Mouse (Mus musculus): ENCODE measurements around the gene Gm10128.
A peak's percentile ranks its signal among the peaks of the same experiment; 100 is the strongest.
"Not testable (repeated sequence)": the region's sequence is repeated elsewhere in the genome, so short reads cannot be mapped to it uniquely, and the experiment has no call there.

Gene Gm10128

GRCm38 (mm10) chr14:7643872-7644271 lies at the start of gene Gm10128:
Gene Gm10128 (minus strand): TSS chr14:7643972.
- DNase-seq (ENCODE audit: low read depth) = not testable (repeated sequence)

GRCm38 (mm10) chr14:7681170-7681569 lies 37.4 kb upstream of the Gm10128 start:
- DNase-seq (ENCODE audit: low read depth) = not testable (repeated sequence)

GRCm38 (mm10) chr14:7662491-7662890 lies 18.7 kb upstream of the Gm10128 start:
- DNase-seq (ENCODE audit: low read depth) = not testable (repeated sequence)

- peak; percentile 2 for DNase-seq (ENCODE audit: low read depth)
Measured at GRCm38 (mm10) chr14:7658101-7659074, 14.6 kb upstream of the Gm10128 start.

GRCm38 (mm10) chr14:7657456-7657855 lies 13.7 kb upstream of the Gm10128 start:
- DNase-seq (ENCODE audit: low read depth) = not testable (repeated sequence)

- not testable (repeated sequence) for DNase-seq (ENCODE audit: low read depth)
Measured at GRCm38 (mm10) chr14:7595492-7595891, 48.3 kb downstream of the Gm10128 start, which contains the start of gene Gm10338. Gene Gm10338 (minus strand): TSS chr14:7595592.

All from naive thymus-derived CD4-positive, alpha-beta T cell, adult 2 months (primary cell).